Mouse (Mus musculus) midbrain, embryonic 10.5 days (tissue): ENCODE results near the gene Ppp1r3e. TPM values are rescaled to one million over a fixed set of nuclear protein-coding genes. Genes with fewer than 3 reads are reported as not detected.

Experiments
- polyA plus RNA-seq: library from polyadenylated mRNA; unstranded; fragments of >200 nt; fragmentation: Nextera tagmentation; extraction: Ambion mirVana; gene quantifications from 2 replicates; pipeline ENCODE4 v1.2.1, GENCODE M21; 2016

Ppp1r3e gene
- polyA plus RNA-seq, 1 experiment from 2014 or later, result 0.31 TPM

Other genes starting within 250 kb of the Ppp1r3e start
- gene Gm17606, start 236.6 kb downstream of the Ppp1r3e start, polyA plus RNA-seq, result not detected in 2 replicates
- gene Cdh24, start 236.2 kb downstream of the Ppp1r3e start, polyA plus RNA-seq, result 4.1 and 4.6 TPM in 2 replicates
- 106 and 111 TPM in 2 replicates for gene 1700123O20Rik, start 191.3 kb downstream of the Ppp1r3e start, polyA plus RNA-seq
- 128 and 145 TPM in 2 replicates for gene Acin1, start 190.6 kb downstream of the Ppp1r3e start, polyA plus RNA-seq
- gene Gm29776, start 178.7 kb downstream of the Ppp1r3e start, polyA plus RNA-seq, result 0.15 TPM in 1 of 2 replicates, not detected in the other
- gene Cebpe, start 165.4 kb downstream of the Ppp1r3e start, polyA plus RNA-seq, result 0.09 and 0.11 TPM in 2 replicates
- 1.8 and 2.4 TPM in 2 replicates for gene Slc7a8, start 95.6 kb downstream of the Ppp1r3e start, polyA plus RNA-seq
- not detected in 2 replicates for gene Rnf212b, start 63.4 kb downstream of the Ppp1r3e start, polyA plus RNA-seq
- gene Homez, start 6.6 kb downstream of the Ppp1r3e start, polyA plus RNA-seq, result 25.7 and 26.8 TPM in 2 replicates
- 2.7 and 3.4 TPM in 2 replicates for gene Bcl2l2, start 5.8 kb upstream of the Ppp1r3e start, polyA plus RNA-seq
- not detected in 2 replicates for gene Gm20521, start 5.9 kb upstream of the Ppp1r3e start, polyA plus RNA-seq
- 165 and 175 TPM in 2 replicates for gene Pabpn1, start 14.9 kb upstream of the Ppp1r3e start, polyA plus RNA-seq
- gene Slc22a17, start 35.6 kb upstream of the Ppp1r3e start, polyA plus RNA-seq, result 42.0 and 52.0 TPM in 2 replicates
- gene Efs, start 48.6 kb upstream of the Ppp1r3e start, polyA plus RNA-seq, result 42.5 and 42.8 TPM in 2 replicates
- gene Il25, start 55.1 kb upstream of the Ppp1r3e start, polyA plus RNA-seq, result not detected in 2 replicates
- gene Cmtm5, start 58.7 kb upstream of the Ppp1r3e start, polyA plus RNA-seq, result 0.17 and 0.31 TPM in 2 replicates
- 0.40 and 0.68 TPM in 2 replicates for gene Myh6, start 89.4 kb upstream of the Ppp1r3e start, polyA plus RNA-seq
- not detected in 2 replicates for gene Gm17428, start 99.4 kb upstream of the Ppp1r3e start, polyA plus RNA-seq
- 0.70 and 0.96 TPM in 2 replicates for gene Myh7, start 117.1 kb upstream of the Ppp1r3e start, polyA plus RNA-seq
- 89.3 and 91.6 TPM in 2 replicates for gene Ngdn, start 137.9 kb upstream of the Ppp1r3e start, polyA plus RNA-seq
- 7.6 and 12.5 TPM in 2 replicates for gene Zfhx2, start 214.8 kb upstream of the Ppp1r3e start, polyA plus RNA-seq
- gene Thtpa, start 217.2 kb upstream of the Ppp1r3e start, polyA plus RNA-seq, result 28.1 and 30.8 TPM in 2 replicates
- 12.7 and 15.0 TPM in 2 replicates for gene Ap1g2, start 229.0 kb upstream of the Ppp1r3e start, polyA plus RNA-seq
- 0.53 and 1.2 TPM in 2 replicates for gene Jph4, start 239.4 kb upstream of the Ppp1r3e start, polyA plus RNA-seq